Mouse (Mus musculus): ENCODE measurements at regions not wholly inside any gene's neighbourhood (a gene's known extent, or its start where the extent isn't known, plus 50 kb on each side); places are given as distances from the start of the nearest gene placed in this dataset.
A peak's percentile ranks its signal among the peaks of the same experiment; 100 is the strongest.

GRCm38 (mm10) chr2:118012211-118012610 is 99.5 kb upstream of the Thbs1 start:
- Histone ChIP-seq H3K27ac (no peak overlapping the region), H3K9ac (ENCODE audit: low read depth, low read length) (no peak overlapping the region), H3K36me3 (ENCODE audit: control insufficient read depth, insufficient read depth, low read length) (no peaks in the 10 kb centered on the region; the same call in 1 of the 2 replicates), H3K27me3 (ENCODE audit: control insufficient read depth, insufficient read depth, low read length) (no peaks in the 10 kb centered on the region), H3K4me1 (ENCODE audit: control insufficient read depth, insufficient read depth, low read length) (peaks cover 2% of the 10 kb centered on the region; the same call in 1 of the 2 replicates), H3K79me2 (replicated peaks; ENCODE audit: control insufficient read depth, insufficient read depth, low read length) (no peaks in the 10 kb centered on the region), H3K4me3 (no peak overlapping the region)
- intact Hi-C loops (cut with DNase I), result no loop called here
- TF ChIP-seq CTCF (IDR thresholded peaks at IDR 0.05), result no peak
- TF ChIP-seq POLR2A (IDR thresholded peaks at IDR 0.05; ENCODE audit: insufficient read depth, low read depth, low read length), result no peak
- no peak for TF ChIP-seq EP300 (IDR thresholded peaks at IDR 0.05; ENCODE audit: insufficient read depth, low read depth, low read length)
- 88% methylated on average over 3 of the region's 3 CpGs for WGBS
- DNase-seq, result no peak

- Histone ChIP-seq H3K79me2 (replicated peaks; ENCODE audit: control insufficient read depth, insufficient read depth, low read length) (no peaks in the 10 kb centered on the region), H3K9ac (ENCODE audit: low read depth, low read length) (no peak overlapping the region), H3K27ac (no peak overlapping the region), H3K4me3 (no peak overlapping the region), H3K4me1 (ENCODE audit: control insufficient read depth, insufficient read depth, low read length) (no peaks in the 10 kb centered on the region), H3K27me3 (ENCODE audit: control insufficient read depth, insufficient read depth, low read length) (no peaks in the 10 kb centered on the region), H3K36me3 (ENCODE audit: control insufficient read depth, insufficient read depth, low read length) (no peaks in the 10 kb centered on the region)
- TF ChIP-seq POLR2A (IDR thresholded peaks at IDR 0.05; ENCODE audit: insufficient read depth, low read depth, low read length) (no peak), CTCF (IDR thresholded peaks at IDR 0.05) (no peak), EP300 (IDR thresholded peaks at IDR 0.05; ENCODE audit: insufficient read depth, low read depth, low read length) (no peak)
- 90% methylated on average over 3 of the region's 3 CpGs for WGBS
- no peak for DNase-seq
- intact Hi-C loops (cut with DNase I), result no loop called here
These were observed 98.5 kb upstream of the Thbs1 start for GRCm38 (mm10) chr2:118013156-118013555.

GRCm38 (mm10) chr2:118015182-118015581 is 96.5 kb upstream of the Thbs1 start:
- intact Hi-C loops (cut with DNase I), result no loop called here

DNA sequence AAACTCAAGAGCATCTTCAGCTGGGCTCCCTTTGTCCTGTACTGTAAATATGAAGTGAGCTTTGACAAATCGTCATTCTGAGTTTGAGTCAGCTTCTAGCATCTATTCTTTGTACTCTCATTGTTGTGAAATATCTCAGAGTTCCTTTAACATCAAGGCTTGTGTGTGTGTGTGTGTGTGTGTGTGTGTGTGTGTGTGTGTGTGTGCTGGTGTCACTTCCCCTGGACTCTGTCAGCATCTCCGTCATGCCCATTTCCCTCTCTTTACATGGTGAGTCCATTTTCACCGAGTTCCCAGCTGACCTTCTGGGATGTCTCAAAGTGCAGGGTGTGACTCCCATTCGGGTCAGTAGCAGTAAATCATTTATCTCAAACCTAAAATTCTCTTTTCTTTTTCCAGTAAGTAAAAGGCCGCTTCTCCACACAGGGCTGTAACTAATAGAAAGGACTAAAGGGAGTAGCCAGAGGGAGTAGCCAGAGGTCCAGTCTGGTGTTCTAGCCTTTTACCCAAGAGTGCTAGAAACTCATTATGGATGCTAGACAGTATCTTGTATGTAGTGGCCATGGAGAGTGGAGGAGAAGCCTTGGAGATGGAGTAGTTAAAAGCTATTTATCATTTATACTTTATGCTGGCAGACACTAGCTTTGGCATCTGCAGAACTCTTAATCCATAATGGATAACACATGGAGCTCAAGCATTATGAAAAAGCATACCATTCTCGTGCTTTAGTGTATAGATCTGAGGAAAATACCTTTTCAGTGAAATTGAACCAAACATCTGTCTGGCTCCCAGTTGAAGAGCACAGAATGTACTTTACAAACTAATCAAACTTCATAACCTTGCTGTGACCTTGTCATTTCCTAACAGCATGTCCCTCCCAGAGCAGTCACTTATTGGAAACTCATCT is 85.6 kb upstream of the Thbs1 start:
- H3K79me2 ChIP-seq (replicated peaks; ENCODE audit: control insufficient read depth, insufficient read depth, low read length), result no peaks in the 10 kb centered on the region
- intact Hi-C loops (cut with DNase I), result no loop called here
- no peaks in the 10 kb centered on the region for H3K27me3 ChIP-seq (ENCODE audit: control insufficient read depth, insufficient read depth, low read length)
- no peaks in the 10 kb centered on the region for H3K36me3 ChIP-seq (ENCODE audit: control insufficient read depth, insufficient read depth, low read length)
- TF ChIP-seq CTCF (IDR thresholded peaks at IDR 0.05), result no peak
- TF ChIP-seq POLR2A (IDR thresholded peaks at IDR 0.05; ENCODE audit: insufficient read depth, low read depth, low read length), result no peak
- no peak for TF ChIP-seq EP300 (IDR thresholded peaks at IDR 0.05; ENCODE audit: insufficient read depth, low read depth, low read length)
- H3K27ac ChIP-seq, result no peak overlapping the region
- H3K4me3 ChIP-seq, result no peak overlapping the region
- no peak for DNase-seq
- no peak overlapping the region for H3K9ac ChIP-seq (ENCODE audit: low read depth, low read length)
- no peaks in the 10 kb centered on the region for H3K4me1 ChIP-seq (ENCODE audit: control insufficient read depth, insufficient read depth, low read length)
- 63% methylated on average over 6 of the region's 6 CpGs for WGBS

More at GRCm38 (mm10) chr2:118015182-118015581, 96.5 kb upstream of the Thbs1 start:
- Histone ChIP-seq H3K27me3 (ENCODE audit: control insufficient read depth, insufficient read depth, low read length) (no peaks in the 10 kb centered on the region), H3K79me2 (replicated peaks; ENCODE audit: control insufficient read depth, insufficient read depth, low read length) (no peaks in the 10 kb centered on the region), H3K4me1 (ENCODE audit: control insufficient read depth, insufficient read depth, low read length) (no peaks in the 10 kb centered on the region), H3K27ac (no peak overlapping the region), H3K36me3 (ENCODE audit: control insufficient read depth, insufficient read depth, low read length) (no peaks in the 10 kb centered on the region), H3K4me3 (no peak overlapping the region), H3K9ac (ENCODE audit: low read depth, low read length) (no peak overlapping the region)
- TF ChIP-seq EP300 (IDR thresholded peaks at IDR 0.05; ENCODE audit: insufficient read depth, low read depth, low read length) (no peak), CTCF (IDR thresholded peaks at IDR 0.05) (no peak), POLR2A (IDR thresholded peaks at IDR 0.05; ENCODE audit: insufficient read depth, low read depth, low read length) (no peak)
- WGBS, result 70% methylated on average over 1 of the region's 1 CpGs
- no peak for DNase-seq

DNA sequence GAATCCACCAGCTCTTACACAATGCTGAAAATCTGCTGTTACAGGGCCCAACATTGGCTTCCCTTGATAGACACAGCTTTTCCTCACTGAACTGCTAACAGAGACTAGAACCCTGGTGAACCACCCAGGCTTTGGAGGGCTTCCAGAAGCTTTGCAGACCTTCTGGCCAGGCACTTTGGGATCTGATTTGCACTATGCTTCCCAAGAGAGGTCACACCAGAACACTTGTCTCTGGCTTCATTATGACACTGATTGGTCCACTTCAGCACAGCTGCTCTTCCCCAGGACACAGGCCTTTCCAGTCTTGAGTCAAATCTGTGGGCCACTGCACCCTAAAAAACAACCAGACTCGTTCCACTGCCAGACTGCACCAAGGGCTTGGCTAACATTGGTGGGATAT is 82.8 kb upstream of the Thbs1 start:
- intact Hi-C loops (cut with DNase I), result no loop called here
- Histone ChIP-seq H3K27ac (no peak overlapping the region; the same call in 1 of the 2 replicates), H3K36me3 (ENCODE audit: control insufficient read depth, insufficient read depth, low read length) (no peaks in the 10 kb centered on the region)

GRCm38 (mm10) chr2:118029470-118030108 is 82.1 kb upstream of the Thbs1 start:
- Histone ChIP-seq H3K27ac (peak overlapping the region; percentile 7; the same call in 1 of the 2 replicates), H3K4me1 (ENCODE audit: control insufficient read depth, insufficient read depth, low read length) (no peaks in the 10 kb centered on the region), H3K79me2 (replicated peaks; ENCODE audit: control insufficient read depth, insufficient read depth, low read length) (no peaks in the 10 kb centered on the region), H3K9ac (ENCODE audit: low read depth, low read length) (no peak overlapping the region), H3K36me3 (ENCODE audit: control insufficient read depth, insufficient read depth, low read length) (no peaks in the 10 kb centered on the region), H3K27me3 (ENCODE audit: control insufficient read depth, insufficient read depth, low read length) (no peaks in the 10 kb centered on the region), H3K4me3 (no peak overlapping the region)
- DNase-seq, result no peak
- intact Hi-C loops (cut with DNase I), result loop anchor here (5.0 kb wide), 1 partner anchor 43 kb away; no protein-coding TSS in a partner anchor
- TF ChIP-seq CTCF (IDR thresholded peaks at IDR 0.05) (no peak), EP300 (IDR thresholded peaks at IDR 0.05; ENCODE audit: insufficient read depth, low read depth, low read length) (no peak), POLR2A (IDR thresholded peaks at IDR 0.05; ENCODE audit: insufficient read depth, low read depth, low read length) (no peak)
- 63% methylated on average over 1 of the region's 1 CpGs for WGBS

More for the DNA sequence above, 82.8 kb upstream of the Thbs1 start:
- Histone ChIP-seq H3K4me3 (no peak overlapping the region), H3K79me2 (replicated peaks; ENCODE audit: control insufficient read depth, insufficient read depth, low read length) (no peaks in the 10 kb centered on the region), H3K4me1 (ENCODE audit: control insufficient read depth, insufficient read depth, low read length) (no peaks in the 10 kb centered on the region), H3K27me3 (ENCODE audit: control insufficient read depth, insufficient read depth, low read length) (no peaks in the 10 kb centered on the region), H3K9ac (ENCODE audit: low read depth, low read length) (no peak overlapping the region)
- peak; percentile 59 to 75 for DNase-seq
- WGBS, result 56% methylated on average over 1 of the region's 1 CpGs
- TF ChIP-seq EP300 (IDR thresholded peaks at IDR 0.05; ENCODE audit: insufficient read depth, low read depth, low read length), result no peak
